Mouse (Mus musculus): ENCODE measurements around the gene Sigirr. TPM values are rescaled to one million over a fixed set of nuclear protein-coding genes. Genes with fewer than 3 reads are reported as not detected.

Gene Sigirr
- polyA plus RNA-seq (2011; ENCODE audit: insufficient read depth, insufficient read length, low read depth, missing spikeins) = 15.4 and 23.2 TPM in 2 replicates

DNA sequence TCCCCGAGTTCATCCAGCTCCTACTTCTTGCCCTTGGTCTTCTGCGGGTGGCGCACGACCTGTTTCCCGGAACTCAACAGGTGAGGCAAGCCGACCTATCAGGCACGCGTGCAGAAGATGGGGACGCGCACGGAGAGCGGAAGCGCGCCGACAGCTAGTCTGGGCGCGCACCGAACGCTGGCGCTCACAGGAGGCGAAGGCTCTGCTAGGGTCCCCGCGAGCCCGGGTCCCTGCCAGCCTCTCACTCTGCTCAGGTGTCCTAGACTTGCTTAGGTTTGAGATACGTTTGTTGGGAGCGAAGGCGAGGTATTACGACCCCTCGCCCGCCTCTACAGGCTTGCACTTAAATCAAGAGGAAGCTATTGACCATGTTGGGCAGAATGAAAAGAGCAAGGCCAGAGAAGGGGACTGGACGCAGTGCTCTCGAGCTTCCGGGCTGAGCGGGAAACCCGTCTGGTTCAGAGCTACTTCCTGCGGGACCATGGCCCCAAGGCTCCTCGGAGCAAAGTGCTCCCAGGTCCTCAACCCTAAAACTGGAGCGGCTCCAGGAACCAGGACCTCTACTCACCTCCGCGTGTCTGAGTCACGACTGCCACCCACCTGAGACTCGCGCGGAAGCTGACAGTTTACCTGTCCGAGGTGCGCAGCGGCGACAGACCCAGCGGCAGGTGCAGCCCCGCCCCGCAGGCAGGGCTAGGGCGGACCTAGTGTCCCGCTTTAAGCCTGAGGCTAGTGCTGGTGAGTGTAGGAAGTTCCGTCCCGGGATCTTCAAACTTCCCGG, at the start of gene Sigirr:
Sigirr (minus strand) TSS at position 662 of the 781 bp plus-strand sequence.
- H3K9me3 ChIP-seq (replicated peaks; ENCODE audit: control insufficient read depth, insufficient read depth, low read length, poor library complexity, severe bottlenecking) = no peaks in the 10 kb centered on the region
- H3K27ac ChIP-seq (ENCODE audit: insufficient read depth, low read length) = peak within 1 kb of the TSS; percentile 69
- H3K4me3 ChIP-seq (ENCODE audit: low read depth, low read length) = peak within 1 kb of the TSS; percentile 90
- no peaks in the 10 kb centered on the region for H3K27me3 ChIP-seq (ENCODE audit: control insufficient read depth, insufficient read depth, low read length, poor library complexity, severe bottlenecking)
- no peaks in the 10 kb centered on the region for H3K36me3 ChIP-seq (ENCODE audit: control insufficient read depth, insufficient read depth, low read length, poor library complexity, severe bottlenecking)
- H3K4me1 ChIP-seq (ENCODE audit: control insufficient read depth, insufficient read depth, low read length) = peaks cover 4% of the 10 kb centered on the region
- TF ChIP-seq EP300 (IDR thresholded peaks at IDR 0.05; ENCODE audit: insufficient read depth, low read depth, low read length) = 0 out of 2 replicates have a peak, but pooled peaks have one; percentile 34
- no peak for TF ChIP-seq CTCF (IDR thresholded peaks at IDR 0.05; ENCODE audit: low read depth, low read length)
- peak; percentile 54 for TF ChIP-seq POLR2A (IDR thresholded peaks at IDR 0.05; ENCODE audit: insufficient read depth, low read length)
- H3K9ac ChIP-seq (ENCODE audit: low read depth, poor library complexity, severe bottlenecking) = peak within 1 kb of the TSS; percentile 51

DNA sequence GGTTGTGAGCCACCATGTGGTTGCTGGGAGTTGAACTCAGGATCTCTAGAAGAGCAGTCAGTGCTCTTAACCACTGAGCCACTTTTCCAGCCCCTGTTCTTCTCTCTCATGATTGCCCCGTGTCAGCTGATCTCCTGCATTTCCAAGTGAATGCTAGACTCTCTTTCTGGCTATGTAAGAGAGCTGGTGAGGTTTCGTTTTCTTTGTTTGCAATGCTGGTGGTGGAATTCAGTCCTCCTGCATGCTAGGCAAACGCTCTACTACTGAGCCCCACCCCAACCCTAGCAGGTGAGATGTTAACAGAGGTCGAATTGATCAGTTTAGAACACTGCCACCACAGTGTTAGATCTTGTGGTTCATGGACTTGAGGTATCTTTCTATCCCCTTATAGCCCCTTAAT, 48.3 kb upstream of the Sigirr start:
- no peaks in the 10 kb centered on the region for H3K9me3 ChIP-seq (replicated peaks; ENCODE audit: control insufficient read depth, insufficient read depth, low read length, poor library complexity, severe bottlenecking)
- 0 out of 2 replicates have a peak overlapping the region, but pooled peaks have one; percentile 26 for H3K9ac ChIP-seq (ENCODE audit: low read depth, poor library complexity, severe bottlenecking)
- peak overlapping the region; percentile 87 for H3K27ac ChIP-seq (ENCODE audit: insufficient read depth, low read length)
- no peak overlapping the region for H3K4me3 ChIP-seq (ENCODE audit: low read depth, low read length)
- no peaks in the 10 kb centered on the region for H3K27me3 ChIP-seq (ENCODE audit: control insufficient read depth, insufficient read depth, low read length, poor library complexity, severe bottlenecking)
- TF ChIP-seq EP300 (IDR thresholded peaks at IDR 0.05; ENCODE audit: insufficient read depth, low read depth, low read length) (peak; percentile 73), CTCF (IDR thresholded peaks at IDR 0.05; ENCODE audit: low read depth, low read length) (no peak)
- no peaks in the 10 kb centered on the region for H3K36me3 ChIP-seq (ENCODE audit: control insufficient read depth, insufficient read depth, low read length, poor library complexity, severe bottlenecking)
- H3K4me1 ChIP-seq (ENCODE audit: control insufficient read depth, insufficient read depth, low read length) = peaks cover 8% of the 10 kb centered on the region

DNA sequence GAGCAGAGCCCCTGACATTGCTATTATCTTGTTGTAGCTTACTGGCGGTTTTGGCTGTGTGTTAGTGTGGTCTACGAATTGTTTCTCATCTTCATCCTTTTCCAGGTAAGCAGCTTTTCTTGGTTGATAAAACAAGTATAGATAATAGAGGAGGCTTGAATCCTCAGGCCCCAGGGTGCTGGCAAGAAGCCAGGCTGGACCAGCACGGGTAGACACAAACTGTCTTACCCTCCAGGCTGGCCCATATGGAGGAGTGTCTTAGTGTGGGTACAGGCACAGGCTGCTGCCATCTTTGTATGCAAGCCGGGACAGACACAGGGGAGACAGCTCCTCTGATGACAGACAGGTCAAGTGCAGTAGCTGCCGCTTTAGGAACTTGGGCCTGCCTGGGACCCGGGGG, 46.7 kb upstream of the Sigirr start:
- Histone ChIP-seq H3K4me1 (ENCODE audit: control insufficient read depth, insufficient read depth, low read length) (peaks cover 8% of the 10 kb centered on the region), H3K27me3 (ENCODE audit: control insufficient read depth, insufficient read depth, low read length, poor library complexity, severe bottlenecking) (no peaks in the 10 kb centered on the region), H3K36me3 (ENCODE audit: control insufficient read depth, insufficient read depth, low read length, poor library complexity, severe bottlenecking) (no peaks in the 10 kb centered on the region), H3K27ac (ENCODE audit: insufficient read depth, low read length) (0 out of 2 replicates have a peak overlapping the region, but pooled peaks have one; percentile 14), H3K9me3 (replicated peaks; ENCODE audit: control insufficient read depth, insufficient read depth, low read length, poor library complexity, severe bottlenecking) (no peaks in the 10 kb centered on the region), H3K9ac (ENCODE audit: low read depth, poor library complexity, severe bottlenecking) (no peak overlapping the region), H3K4me3 (ENCODE audit: low read depth, low read length) (no peak overlapping the region)
- TF ChIP-seq CTCF (IDR thresholded peaks at IDR 0.05; ENCODE audit: low read depth, low read length) (no peak), POLR2A (IDR thresholded peaks at IDR 0.05; ENCODE audit: insufficient read depth, low read length) (no peak), EP300 (IDR thresholded peaks at IDR 0.05; ENCODE audit: insufficient read depth, low read depth, low read length) (no peak)

DNA sequence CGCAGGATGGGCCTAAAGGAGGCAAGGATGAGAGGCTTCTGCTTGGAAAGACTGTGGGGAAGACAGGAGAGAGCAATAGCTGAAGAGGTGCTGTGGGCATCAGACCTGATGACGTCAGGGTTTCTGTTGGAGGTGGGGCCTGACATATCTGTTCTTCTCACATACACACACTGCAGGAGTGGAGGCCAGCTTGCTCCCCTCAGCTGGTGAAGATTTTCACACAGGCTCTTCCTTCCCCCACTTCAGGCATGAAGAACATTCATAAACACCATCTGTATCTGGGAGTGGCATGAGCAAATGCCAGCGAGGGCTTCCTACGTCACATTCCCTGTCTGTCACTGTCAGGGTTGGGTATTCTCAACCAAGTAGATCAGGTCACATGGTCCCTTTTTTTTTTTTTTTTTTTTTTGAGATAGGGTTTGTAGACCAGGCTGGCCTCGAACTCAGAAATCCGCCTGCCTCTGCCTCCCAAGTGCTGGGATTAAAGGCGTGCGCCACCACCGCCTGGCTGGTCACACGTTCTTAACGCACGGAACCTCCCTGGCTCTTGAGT, 45.7 kb upstream of the Sigirr start:
- TF ChIP-seq POLR2A (IDR thresholded peaks at IDR 0.05; ENCODE audit: insufficient read depth, low read length) (no peak), EP300 (IDR thresholded peaks at IDR 0.05; ENCODE audit: insufficient read depth, low read depth, low read length) (no peak), CTCF (IDR thresholded peaks at IDR 0.05; ENCODE audit: low read depth, low read length) (no peak)
- Histone ChIP-seq H3K36me3 (ENCODE audit: control insufficient read depth, insufficient read depth, low read length, poor library complexity, severe bottlenecking) (no peaks in the 10 kb centered on the region), H3K4me1 (ENCODE audit: control insufficient read depth, insufficient read depth, low read length) (peaks cover 8% of the 10 kb centered on the region)

DNA sequence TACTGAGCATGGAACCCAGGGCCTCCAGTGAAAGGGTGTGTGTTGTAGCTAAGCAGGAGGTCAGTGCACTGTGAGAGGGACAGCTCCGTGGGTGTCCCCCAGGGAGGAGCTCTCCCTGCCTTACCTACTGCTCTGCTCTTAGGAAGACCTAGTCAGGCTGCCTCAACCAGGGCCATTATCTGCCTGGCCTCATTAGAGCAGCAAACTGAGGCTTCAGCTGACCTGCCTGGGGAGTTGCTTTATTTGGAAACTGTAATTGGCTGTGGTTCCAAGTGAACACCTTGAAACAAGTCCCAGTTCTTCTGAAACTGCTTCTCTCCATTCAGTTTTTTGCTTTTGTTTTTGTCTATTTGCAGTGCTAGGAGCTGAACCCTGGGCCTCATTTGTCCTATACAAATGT, 45.0 kb upstream of the Sigirr start:
- TF ChIP-seq POLR2A (IDR thresholded peaks at IDR 0.05; ENCODE audit: insufficient read depth, low read length) (no peak), CTCF (IDR thresholded peaks at IDR 0.05; ENCODE audit: low read depth, low read length) (no peak), EP300 (IDR thresholded peaks at IDR 0.05; ENCODE audit: insufficient read depth, low read depth, low read length) (no peak)
- no peaks in the 10 kb centered on the region for H3K36me3 ChIP-seq (ENCODE audit: control insufficient read depth, insufficient read depth, low read length, poor library complexity, severe bottlenecking)
- no peak overlapping the region for H3K27ac ChIP-seq (ENCODE audit: insufficient read depth, low read length)
- peaks cover 8% of the 10 kb centered on the region for H3K4me1 ChIP-seq (ENCODE audit: control insufficient read depth, insufficient read depth, low read length)
- no peak overlapping the region for H3K4me3 ChIP-seq (ENCODE audit: low read depth, low read length)
- no peaks in the 10 kb centered on the region for H3K9me3 ChIP-seq (replicated peaks; ENCODE audit: control insufficient read depth, insufficient read depth, low read length, poor library complexity, severe bottlenecking)
- H3K27me3 ChIP-seq (ENCODE audit: control insufficient read depth, insufficient read depth, low read length, poor library complexity, severe bottlenecking) = no peaks in the 10 kb centered on the region
- no peak overlapping the region for H3K9ac ChIP-seq (ENCODE audit: low read depth, poor library complexity, severe bottlenecking)

More for the DNA sequence above, 45.7 kb upstream of the Sigirr start:
- Histone ChIP-seq H3K9me3 (replicated peaks; ENCODE audit: control insufficient read depth, insufficient read depth, low read length, poor library complexity, severe bottlenecking) (no peaks in the 10 kb centered on the region), H3K27ac (ENCODE audit: insufficient read depth, low read length) (no peak overlapping the region), H3K27me3 (ENCODE audit: control insufficient read depth, insufficient read depth, low read length, poor library complexity, severe bottlenecking) (no peaks in the 10 kb centered on the region), H3K9ac (ENCODE audit: low read depth, poor library complexity, severe bottlenecking) (no peak overlapping the region), H3K4me3 (ENCODE audit: low read depth, low read length) (no peak overlapping the region)

DNA sequence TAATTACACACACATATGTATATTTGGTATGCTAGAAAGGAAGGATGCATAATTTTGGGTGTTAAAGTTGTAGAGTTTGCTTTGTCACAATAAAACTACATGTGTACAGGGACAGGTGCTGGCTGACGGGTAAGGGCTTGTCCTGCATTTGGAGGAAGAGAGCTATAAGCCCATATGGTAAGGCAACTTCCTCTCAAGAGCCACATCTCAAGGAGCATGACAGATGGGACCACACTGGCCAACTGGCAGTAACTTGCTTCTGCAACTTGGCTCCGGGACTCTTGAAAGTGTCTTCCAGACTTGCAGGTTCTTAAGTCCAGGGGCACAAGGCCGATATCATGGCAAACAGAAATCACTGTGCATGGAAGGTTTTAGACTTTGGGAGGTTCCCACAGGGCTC, 44.3 kb upstream of the Sigirr start:
- Histone ChIP-seq H3K4me1 (ENCODE audit: control insufficient read depth, insufficient read depth, low read length) (peaks cover 8% of the 10 kb centered on the region), H3K27me3 (ENCODE audit: control insufficient read depth, insufficient read depth, low read length, poor library complexity, severe bottlenecking) (no peaks in the 10 kb centered on the region), H3K4me3 (ENCODE audit: low read depth, low read length) (no peak overlapping the region), H3K9me3 (replicated peaks; ENCODE audit: control insufficient read depth, insufficient read depth, low read length, poor library complexity, severe bottlenecking) (no peaks in the 10 kb centered on the region), H3K9ac (ENCODE audit: low read depth, poor library complexity, severe bottlenecking) (no peak overlapping the region), H3K36me3 (ENCODE audit: control insufficient read depth, insufficient read depth, low read length, poor library complexity, severe bottlenecking) (no peaks in the 10 kb centered on the region), H3K27ac (ENCODE audit: insufficient read depth, low read length) (no peak overlapping the region)
- no peak for TF ChIP-seq POLR2A (IDR thresholded peaks at IDR 0.05; ENCODE audit: insufficient read depth, low read length)
- no peak for TF ChIP-seq CTCF (IDR thresholded peaks at IDR 0.05; ENCODE audit: low read depth, low read length)
- TF ChIP-seq EP300 (IDR thresholded peaks at IDR 0.05; ENCODE audit: insufficient read depth, low read depth, low read length) = no peak
